Mouse (Mus musculus): ENCODE measurements around the gene Gpatch8. TPM values are rescaled to one million over a fixed set of nuclear protein-coding genes. Genes with fewer than 3 reads are reported as not detected.

Gene Gpatch8
- total and polyA plus RNA-seq, 3 experiments: 11.5 to 24.7 (median 16.6) TPM

GRCm38 (mm10) chr11:102556716-102557074 lies 503 bp upstream of the Gpatch8 start:
- Histone ChIP-seq H3K9me3 (replicated peaks; ENCODE audit: low read length) (no peaks in the 10 kb centered on the region), H3K36me3 (replicated peaks in 1 of 2; ENCODE audit: control insufficient read depth in 1 of 2, insufficient read depth in 1 of 2, low read length in 1 of 2) (peaks cover 0 to 7% of the 10 kb centered on the region in 2 experiments), H3K4me1 (ENCODE audit: control insufficient read depth in 1 of 2, insufficient read depth in 2 of 2) (peaks cover 0 to 28% of the 10 kb centered on the region in 2 experiments; a peak in 3 of 4 replicates), H3K79me2 (replicated peaks; ENCODE audit: control insufficient read depth, extremely low read depth, insufficient read depth, poor library complexity, severe bottlenecking) (peaks cover 35% of the 10 kb centered on the region), H3K27me3 (replicated peaks) (no peaks in the 10 kb centered on the region), H3K27ac (ENCODE audit: insufficient read depth, low read depth) (no peak overlapping the region), H3K4me2 (ENCODE audit: insufficient read depth, low read depth, poor library complexity, severe bottlenecking) (peak overlapping the region; percentile 3; the same call in 1 of the 2 replicates), H3K9ac (ENCODE audit: insufficient read depth, low read depth) (peak overlapping the region; percentile 8; the same call in 1 of the 2 replicates), H3K4me3 (replicated peaks in 1 of 3; ENCODE audit: low read depth in 2 of 3, low read length in 2 of 3, poor library complexity in 1 of 3) (peak overlapping the region in 2 of 3 experiments; percentile 76 to 91)
- in situ Hi-C loops (cut with MboI; ENCODE audit: low pct_ligation_motif_present, low pct_unique_long_range_greater_than_20kb, low sequenced_read_pairs): no loop called here
- DNase-seq (ENCODE audit: extremely low read depth): no peak
- TF ChIP-seq CHD2 (IDR thresholded peaks at IDR 0.05; ENCODE audit: low read length) (no peak), NRF1 (IDR thresholded peaks at IDR 0.05; ENCODE audit: low read depth, low read length) (no peak), POLR2A (IDR thresholded peaks at IDR 0.05; ENCODE audit: low read depth, low read length) (no peak), PAX5 (IDR thresholded peaks at IDR 0.05; ENCODE audit: low read length) (no peak), KAT2A (IDR thresholded peaks at IDR 0.05; ENCODE audit: insufficient replicate concordance, low read length) (no peak), JUN (IDR thresholded peaks at IDR 0.05; ENCODE audit: insufficient read depth, low read depth, low read length) (no peak), ZC3H11A (IDR thresholded peaks at IDR 0.05; ENCODE audit: low read depth, low read length) (no peak), POLR2AphosphoS2 (IDR thresholded peaks at IDR 0.05; ENCODE audit: low read depth, low read length) (no peak), MAZ (IDR thresholded peaks at IDR 0.05; ENCODE audit: low read depth, low read length) (no peak), USF1 (IDR thresholded peaks at IDR 0.05; ENCODE audit: low read depth, low read length) (no peak)
- dilution Hi-C loops (cut with MboI; ENCODE audit: extremely low pct_ligation_motif_present, extremely low pct_unique_long_range_greater_than_20kb, low sequenced_read_pairs): no loop called here

GRCm38 (mm10) chr11:102555400-102556030 lies 677 bp downstream of the Gpatch8 start:
- peaks cover 2 to 15% of the 10 kb centered on the region in 2 experiments for H3K36me3 ChIP-seq (replicated peaks in 1 of 2; ENCODE audit: control insufficient read depth in 1 of 2, insufficient read depth in 1 of 2, low read length in 1 of 2)
- peak overlapping the region; percentile 76 to 91 (median 78) for H3K4me3 ChIP-seq (replicated peaks in 1 of 3; ENCODE audit: low read depth in 2 of 3, low read length in 2 of 3, poor library complexity in 1 of 3)
- no peaks in the 10 kb centered on the region for H3K9me3 ChIP-seq (replicated peaks; ENCODE audit: low read length)
- H3K4me1 ChIP-seq (ENCODE audit: control insufficient read depth in 1 of 2, insufficient read depth in 2 of 2): peaks cover 0 to 36% of the 10 kb centered on the region in 2 experiments; a peak in 3 of 4 replicates
- in situ Hi-C loops (cut with MboI; ENCODE audit: low pct_ligation_motif_present, low pct_unique_long_range_greater_than_20kb, low sequenced_read_pairs): no loop called here
- peaks cover 43% of the 10 kb centered on the region for H3K79me2 ChIP-seq (replicated peaks; ENCODE audit: control insufficient read depth, extremely low read depth, insufficient read depth, poor library complexity, severe bottlenecking)
- no peaks in the 10 kb centered on the region for H3K27me3 ChIP-seq (replicated peaks)
- dilution Hi-C loops (cut with MboI; ENCODE audit: extremely low pct_ligation_motif_present, extremely low pct_unique_long_range_greater_than_20kb, low sequenced_read_pairs): no loop called here
- H3K9ac ChIP-seq (ENCODE audit: insufficient read depth, low read depth): peak overlapping the region; percentile 93
- H3K27ac ChIP-seq (ENCODE audit: insufficient read depth, low read depth): peak overlapping the region; percentile 35; the same call in 1 of the 2 replicates
- TF ChIP-seq CHD1 (IDR thresholded peaks at IDR 0.05; ENCODE audit: low read depth, low read length): 0 out of 2 replicates have a peak, but pooled peaks have one; percentile 35
- no peak for TF ChIP-seq USF2 (conservative IDR thresholded peaks at IDR 0.05; ENCODE audit: low read depth, low read length)
- peak; percentile 75; the same call in 1 of the 2 replicates for TF ChIP-seq UBTF (IDR thresholded peaks at IDR 0.05; ENCODE audit: low read depth, low read length)
- DNase-seq (ENCODE audit: extremely low read depth): peak; percentile 12
- H3K4me2 ChIP-seq (ENCODE audit: insufficient read depth, low read depth, poor library complexity, severe bottlenecking): peak overlapping the region; percentile 88

All from CH12.LX (cell line).